Mouse (Mus musculus): Measurements from ENCODE around the gene Umad1.

- TF ChIP-seq CHD2 (IDR thresholded peaks at IDR 0.05; ENCODE audit: low read depth, low read length): no peak
- TF ChIP-seq HCFC1 (IDR thresholded peaks at IDR 0.05; ENCODE audit: borderline replicate concordance, insufficient read depth, low read length): no peak
These were observed 144.0 kb downstream of the Umad1 start for GRCm38 (mm10) chr6:8403127-8403526.
